8 mouse cellular contexts compared by ENCODE assay signal in genomic region chr6:55037799-55038670, GRCm38 (mm10). TPM values are rescaled to one million over a fixed set of nuclear protein-coding genes. Genes with fewer than 3 reads are reported as not detected.
DNase-seq lines count a peak whose midpoint lies in the region; ATAC-seq lines count a peak whose summit lies in the region.

Gars (plus strand) TSS chr6:55038007.

- H3K36me3 ChIP-seq in hindbrain, embryonic 13.5 days = no peaks in the 10 kb centered on the region

- peak; percentile 96 for DNase-seq in NIH3T3 (ENCODE audit: low read depth)
- DNase-seq in cerebellum, postnatal 10 days = peak; percentile 88 to 93
- DNase-seq in frontal cortex, postnatal 14 days (ENCODE audit: low spot score in 2 of 2) = peak; percentile 72 to 81
- DNase-seq in layer of hippocampus, postnatal 25 days (ENCODE audit: extremely low spot score in 1 of 2, low spot score in 1 of 2) = peak; percentile 79 to 84
- DNase-seq in lung, postnatal 25 days (ENCODE audit: low spot score) = peak; percentile 86
- peak; percentile 92 for DNase-seq in retina, embryonic 14.5 days (ENCODE audit: low spot score)
- DNase-seq in thymus, postnatal 4 days = peak; percentile 92

- peak within 1 kb of the TSS; percentile 97 for H3K27ac ChIP-seq in hindbrain, embryonic 13.5 days

- WGBS in hindbrain, embryonic 13.5 days = under 1% methylated on average over 87 of the region's 87 CpGs

- peak within 1 kb of the TSS; percentile 98 for H3K9ac ChIP-seq in hindbrain, embryonic 13.5 days

- H3K4me1 ChIP-seq in hindbrain, embryonic 13.5 days (replicated peaks) = peaks cover 25% of the 10 kb centered on the region

- no peaks in the 10 kb centered on the region for H3K9me3 ChIP-seq in hindbrain, embryonic 13.5 days

- H3K4me2 ChIP-seq in hindbrain, embryonic 13.5 days = peak within 1 kb of the TSS; percentile 83

- peak; percentile 97 for ATAC-seq in hindbrain, embryonic 13.5 days (ENCODE audit: low FRiP score)

- H3K27me3 ChIP-seq in hindbrain, embryonic 13.5 days = peaks cover 14% of the 10 kb centered on the region

- H3K4me3 ChIP-seq in hindbrain, embryonic 13.5 days = peak within 1 kb of the TSS; percentile 91

RNA-seq across cellular contexts. Expression of gene Gars, which starts in this region (rescaled TPM):
- 201 and 209 TPM in 2 replicates for polyA plus RNA-seq in hindbrain, embryonic 13.5 days (2015; fragmentation: Nextera tagmentation; extraction: Ambion mirVana)
- 100 to 1,000 TPM; 133 to 137 TPM for total RNA-seq in layer of hippocampus, postnatal 25 days (2021)

Comparison
In these comparisons a context has a peak if more than half of its experiments do, and no peak if none do; other contexts are left out.
1. Peak in every context shown above with its lines: DNase-seq, ATAC-seq, H3K4me3 ChIP-seq and H3K27ac ChIP-seq.